Comparison of ENCODE assay signal across 12 mouse cellular contexts in genomic region chr4:119070959-119071647, GRCm38 (mm10). TPM values are rescaled to one million over a fixed set of nuclear protein-coding genes. Genes with fewer than 3 reads are reported as not detected.
DNase-seq lines count a peak whose midpoint lies in the region; ATAC-seq and TF ChIP-seq lines count a peak whose summit lies in the region.
"Had no signal": no experiment of that assay in that cellular context is flagged by ENCODE, and none has a peak within 500 bp of the region (broad histone marks: within the 10 kb centered on the region; RNA-seq: fewer than 3 reads in every experiment).

No protein-coding gene starts in this region.

- no peaks in the 10 kb centered on the region for H3K9me3 ChIP-seq in hindbrain, embryonic 11.5 days (ENCODE audit: control insufficient read depth, low read length)
- no peaks in the 10 kb centered on the region for H3K9me3 ChIP-seq in hindbrain, embryonic 16.5 days (ENCODE audit: control insufficient read depth, low read length)
- H3K9me3 ChIP-seq in hindbrain, embryonic 12.5 days (replicated peaks): no peaks in the 10 kb centered on the region
- no peaks in the 10 kb centered on the region for H3K9me3 ChIP-seq in neural tube, embryonic 11.5 days (ENCODE audit: control insufficient read depth, low read length)

- 14% methylated on average over 16 of the region's 16 CpGs for WGBS in hindbrain, embryonic 11.5 days
- WGBS in hindbrain, embryonic 16.5 days: 17% methylated on average over 16 of the region's 16 CpGs
- WGBS in hindbrain, embryonic 12.5 days: 18% methylated on average over 16 of the region's 16 CpGs
- 12% methylated on average over 16 of the region's 16 CpGs for WGBS in neural tube, embryonic 11.5 days

- H3K9ac ChIP-seq in hindbrain, embryonic 11.5 days (ENCODE audit: low read depth, low read length): peak overlapping the region; percentile 46; the same call in 1 of the 2 replicates
- H3K9ac ChIP-seq in hindbrain, embryonic 16.5 days (ENCODE audit: low read depth, low read length): no peak overlapping the region
- no peak overlapping the region for H3K9ac ChIP-seq in hindbrain, embryonic 12.5 days
- no peak overlapping the region for H3K9ac ChIP-seq in neural tube, embryonic 11.5 days (ENCODE audit: low read length)
- H3K9ac ChIP-seq: liver, postnatal 0 days had no signal

- peak overlapping the region; percentile 75; the same call in 1 of the 2 replicates for H3K27ac ChIP-seq in hindbrain, embryonic 11.5 days (ENCODE audit: low read depth, low read length)
- H3K27ac ChIP-seq in hindbrain, embryonic 16.5 days (ENCODE audit: low read depth, low read length): no peak overlapping the region
- no peak overlapping the region for H3K27ac ChIP-seq in hindbrain, embryonic 12.5 days
- H3K27ac ChIP-seq in neural tube, embryonic 11.5 days (ENCODE audit: low read depth, low read length): no peak overlapping the region

- no peak overlapping the region for H3K4me3 ChIP-seq in hindbrain, embryonic 11.5 days (ENCODE audit: low read depth, low read length)
- H3K4me3 ChIP-seq in hindbrain, embryonic 16.5 days (ENCODE audit: low read length): no peak overlapping the region
- no peak overlapping the region for H3K4me3 ChIP-seq in hindbrain, embryonic 12.5 days
- no peak overlapping the region for H3K4me3 ChIP-seq in neural tube, embryonic 11.5 days (ENCODE audit: low read depth, low read length)

- TF ChIP-seq CTCF in brain, embryonic 14.5 days (IDR thresholded peaks at IDR 0.05; ENCODE audit: borderline replicate concordance, extremely low read depth, insufficient read depth, insufficient read length): no peak

- TF ChIP-seq POLR2A in brain, embryonic 14.5 days (IDR thresholded peaks at IDR 0.05; ENCODE audit: borderline replicate concordance, extremely low read depth, insufficient read depth, insufficient read length, poor library complexity, severe bottlenecking): no peak

- H3K4me2 ChIP-seq in hindbrain, embryonic 11.5 days (replicated peaks; ENCODE audit: low read depth, low read length): peak overlapping the region; percentile 34
- H3K4me2 ChIP-seq in hindbrain, embryonic 16.5 days (ENCODE audit: low read length): no peak overlapping the region
- peak overlapping the region; percentile 49 for H3K4me2 ChIP-seq in hindbrain, embryonic 12.5 days (replicated peaks)
- peak overlapping the region; percentile 1; the same call in 1 of the 2 replicates for H3K4me2 ChIP-seq in neural tube, embryonic 11.5 days (ENCODE audit: low read depth)

- H3K27me3 ChIP-seq in hindbrain, embryonic 11.5 days (ENCODE audit: control insufficient read depth, insufficient read depth, low read length): 0 out of 2 replicates have a peak, but pooled peaks cover 2% of the 10 kb centered on the region
- peaks cover 6% of the 10 kb centered on the region for H3K27me3 ChIP-seq in hindbrain, embryonic 16.5 days (replicated peaks; ENCODE audit: control insufficient read depth, insufficient read depth, low read length)
- peaks cover 23% of the 10 kb centered on the region for H3K27me3 ChIP-seq in hindbrain, embryonic 12.5 days
- no peaks in the 10 kb centered on the region for H3K27me3 ChIP-seq in neural tube, embryonic 11.5 days (ENCODE audit: control insufficient read depth, insufficient read depth, low read length)

- ATAC-seq in hindbrain, embryonic 11.5 days (ENCODE audit: low FRiP score): no peak
- no peak for ATAC-seq in hindbrain, embryonic 16.5 days
- ATAC-seq in hindbrain, embryonic 12.5 days (ENCODE audit: low FRiP score): no peak
- no peak for ATAC-seq in neural tube, embryonic 11.5 days (ENCODE audit: insufficient read depth, low FRiP score, low TSS enrichment)
- ATAC-seq: liver, postnatal 0 days had no signal

- peak; percentile 52 for DNase-seq in hindbrain, embryonic 11.5 days (ENCODE audit: low spot score)
- DNase-seq in brain, embryonic 14.5 days (ENCODE audit: low read depth): peak; percentile 29
- DNase-seq in neural tube, embryonic 11.5 days (ENCODE audit: low spot score): peak; percentile 51
- DNase-seq in ovary, postnatal 36 days (ENCODE audit: low spot score): no peak
- DNase-seq in lung, adult 18-20 months: no peak
- DNase-seq: adrenal gland, postnatal 10 days; cerebellum, adult 2 months; gastrocnemius, postnatal 36 days; liver, postnatal 0 days; thymus, postnatal 36 days had no signal

- H3K36me3 ChIP-seq in hindbrain, embryonic 11.5 days (ENCODE audit: control insufficient read depth, insufficient read depth, low read length): no peaks in the 10 kb centered on the region
- no peaks in the 10 kb centered on the region for H3K36me3 ChIP-seq in hindbrain, embryonic 16.5 days (ENCODE audit: control insufficient read depth, insufficient read depth, low read length)
- no peaks in the 10 kb centered on the region for H3K36me3 ChIP-seq in hindbrain, embryonic 12.5 days
- no peaks in the 10 kb centered on the region for H3K36me3 ChIP-seq in neural tube, embryonic 11.5 days (ENCODE audit: control insufficient read depth, insufficient read depth, low read length)

- H3K4me1 ChIP-seq in hindbrain, embryonic 11.5 days (replicated peaks; ENCODE audit: control insufficient read depth, insufficient read depth, low read length): peaks cover 14% of the 10 kb centered on the region
- peaks cover 9% of the 10 kb centered on the region for H3K4me1 ChIP-seq in hindbrain, embryonic 16.5 days (ENCODE audit: control insufficient read depth, insufficient read depth, low read depth, low read length)
- peaks cover 34% of the 10 kb centered on the region for H3K4me1 ChIP-seq in hindbrain, embryonic 12.5 days
- peaks cover 11% of the 10 kb centered on the region for H3K4me1 ChIP-seq in neural tube, embryonic 11.5 days (ENCODE audit: control insufficient read depth, insufficient read depth, low read length)

RNA-seq across cellular contexts. Expression of gene Slc2a1, which starts 37.4 kb away (rescaled TPM):
- polyA plus RNA-seq in hindbrain, embryonic 11.5 days (2014; fragmentation: Nextera tagmentation; extraction: Ambion mirVana): 134 and 137 TPM in 2 replicates
- polyA plus RNA-seq in hindbrain, embryonic 16.5 days (2015; fragmentation: Nextera tagmentation; extraction: Ambion mirVana): 100 and 106 TPM in 2 replicates
- polyA plus RNA-seq in brain, embryonic 14.5 days (2012; rRNA removed): 94.7 and 96.9 TPM in 2 replicates
- polyA plus RNA-seq in hindbrain, embryonic 12.5 days (2016; fragmentation: Nextera tagmentation; extraction: Ambion mirVana): 103 and 112 TPM in 2 replicates
- polyA plus RNA-seq in neural tube, embryonic 11.5 days (2014; fragmentation: Nextera tagmentation; extraction: Ambion mirVana): 151 and 162 TPM in 2 replicates

Comparison
In these comparisons a context has a peak if more than half of its experiments do, and no peak if none do; other contexts are left out.
1. DNase-seq: peak in hindbrain, embryonic 11.5 days (single experiment), brain, embryonic 14.5 days (single experiment) and neural tube, embryonic 11.5 days (single experiment); none in ovary, postnatal 36 days (single experiment) and lung, adult 18-20 months (0 of 2).